Mouse (Mus musculus) megakaryocyte, embryonic 14.5 days (primary cell): ENCODE results near the gene Serpina1f. TPM values are rescaled to one million over a fixed set of nuclear protein-coding genes. Genes with fewer than 3 reads are reported as not detected.
"Not testable (repeated sequence)": the region's sequence is repeated elsewhere in the genome, so short reads cannot be mapped to it uniquely, and the experiment has no call there.

ENCODE experiments used
- H3K27me3 ChIP-seq: replicated peaks from 2 replicates; pipeline ENCODE3; 2012; ENCODE audit warnings: inconsistent platforms
- H3K36me3 ChIP-seq: replicated peaks from 2 replicates; pipeline ENCODE3; 2012; ENCODE audit warnings: low read length, inconsistent platforms, mixed read lengths
- H3K4me1 ChIP-seq: 2 replicates; pipeline ENCODE4 v1.6.1; 2012; ENCODE audit warnings: inconsistent platforms
- H3K4me3 ChIP-seq: replicated peaks from 2 replicates; pipeline ENCODE3; 2012; ENCODE audit warnings: moderate library complexity, mild to moderate bottlenecking, inconsistent platforms
- H3K9me3 ChIP-seq: 2 replicates; pipeline ENCODE4 v1.6.1; 2012; ENCODE audit warnings: inconsistent platforms
- FLI1 ChIP-seq: IDR thresholded peaks from 2 replicates; pipeline ENCODE4 v1.6.1; 2012; ENCODE audit warnings: low read length, inconsistent platforms, mixed read lengths
- GATA1 ChIP-seq: IDR thresholded peaks from 3 replicates; pipeline ENCODE4 v1.6.1; 2012; ENCODE audit warnings: mixed read lengths, low read length, inconsistent platforms, borderline replicate concordance
- polyA plus RNA-seq: library from polyadenylated mRNA; stranded (reverse); fragments of >175 nt; gene quantifications from 2 replicates; pipeline ENCODE4 v1.2.3, GENCODE M21; 2012; ENCODE audit warnings: low replicate concordance; ENCODE audit not compliant: insufficient read depth

Gene Serpina1f
- not detected in 2 replicates for polyA plus RNA-seq

DNA sequence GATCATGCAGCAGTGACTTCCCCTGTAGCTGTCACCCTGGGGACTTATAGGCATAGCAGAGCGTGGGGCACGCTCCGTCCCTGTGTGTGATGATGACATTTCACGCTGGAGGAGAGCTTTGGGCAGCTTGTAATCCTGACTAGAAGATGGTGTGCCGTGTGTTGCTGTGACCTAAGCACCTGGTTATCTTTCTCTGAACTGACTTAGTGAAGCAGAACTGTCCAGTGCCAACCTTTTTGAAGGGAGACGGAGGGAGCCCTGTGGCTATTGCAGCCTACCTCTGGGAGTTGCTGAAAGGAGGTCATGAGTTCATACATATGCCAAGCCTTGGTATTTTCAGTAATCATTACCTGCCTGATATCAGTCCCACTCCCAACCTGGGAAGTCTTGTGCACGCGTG is at the start of gene Serpina1f:
Gene Serpina1f, minus strand, starts transcription at position 101 of the 400 bp plus-strand sequence.
- no peaks in the 10 kb centered on the region for H3K36me3 ChIP-seq
- H3K4me1 ChIP-seq: no peaks in the 10 kb centered on the region
- TF ChIP-seq FLI1 (no peak), GATA1 (no peak)
- no peaks in the 10 kb centered on the region for H3K27me3 ChIP-seq
- H3K4me3 ChIP-seq: no peak within 1 kb of the TSS
- H3K9me3 ChIP-seq: peaks cover 8% of the 10 kb centered on the region; the same call in 1 of the 2 replicates

DNA sequence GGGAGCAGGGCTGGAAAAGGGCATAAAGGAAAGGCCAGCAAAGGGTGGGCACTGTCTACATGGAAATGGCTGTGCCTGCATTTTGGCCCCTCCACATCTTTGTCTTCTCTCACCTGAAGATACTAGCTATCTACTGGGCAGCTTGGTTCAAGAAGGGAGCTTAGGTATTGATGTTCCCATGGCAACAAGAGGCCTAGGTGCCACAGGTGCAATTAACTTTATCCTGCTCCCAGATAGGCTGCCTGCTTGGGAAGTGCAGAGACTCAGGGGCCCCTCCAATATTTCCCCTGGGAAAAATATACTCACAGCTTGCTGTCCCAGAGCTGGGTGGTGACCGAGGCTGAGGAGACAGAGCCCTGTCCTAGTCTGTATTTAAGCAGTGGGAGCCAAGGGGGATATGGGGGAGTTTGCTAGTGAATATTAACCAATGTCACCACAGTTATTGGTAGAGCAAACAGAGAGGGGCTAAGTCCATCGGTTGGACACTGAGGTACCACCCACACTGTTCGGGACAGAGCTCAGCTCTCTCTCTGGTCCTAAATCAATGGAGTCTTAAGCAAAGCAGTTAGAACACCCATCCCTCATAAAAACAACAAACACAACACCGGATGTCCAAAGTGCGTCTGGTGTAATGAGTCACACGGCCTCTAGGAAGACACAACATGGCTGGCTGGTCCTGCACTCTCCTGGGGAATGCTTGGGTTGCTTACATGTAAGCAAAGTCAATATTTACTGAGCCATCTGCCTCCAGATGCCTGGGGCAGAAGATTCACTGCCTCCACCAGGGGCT is 42.7 kb upstream of the Serpina1f start:
- not testable (repeated sequence) for H3K4me3 ChIP-seq, H3K36me3 ChIP-seq, H3K9me3 ChIP-seq, H3K27me3 ChIP-seq, H3K4me1 ChIP-seq

DNA sequence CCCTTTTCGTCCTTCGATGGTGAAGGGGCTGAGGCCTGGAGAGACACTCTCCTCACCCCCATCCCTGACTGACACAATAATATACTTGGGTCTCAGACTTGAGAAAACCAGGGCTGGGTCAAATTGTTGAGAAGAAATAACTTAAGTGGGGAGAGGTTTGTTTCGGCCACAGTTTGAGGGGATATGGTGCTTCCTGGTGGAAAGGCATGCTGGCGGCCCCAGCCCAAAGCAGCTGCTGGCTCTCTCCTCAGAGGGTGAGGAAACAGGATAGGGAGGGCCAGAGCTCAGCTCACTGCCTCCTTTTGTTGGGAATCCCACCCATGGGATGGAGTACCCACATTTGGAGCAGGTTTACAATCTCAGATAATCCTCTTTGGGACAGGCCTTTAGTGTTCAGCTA is 40.2 kb upstream of the Serpina1f start:
- not testable (repeated sequence) for H3K9me3 ChIP-seq, H3K4me3 ChIP-seq, H3K27me3 ChIP-seq, H3K36me3 ChIP-seq, H3K4me1 ChIP-seq

DNA sequence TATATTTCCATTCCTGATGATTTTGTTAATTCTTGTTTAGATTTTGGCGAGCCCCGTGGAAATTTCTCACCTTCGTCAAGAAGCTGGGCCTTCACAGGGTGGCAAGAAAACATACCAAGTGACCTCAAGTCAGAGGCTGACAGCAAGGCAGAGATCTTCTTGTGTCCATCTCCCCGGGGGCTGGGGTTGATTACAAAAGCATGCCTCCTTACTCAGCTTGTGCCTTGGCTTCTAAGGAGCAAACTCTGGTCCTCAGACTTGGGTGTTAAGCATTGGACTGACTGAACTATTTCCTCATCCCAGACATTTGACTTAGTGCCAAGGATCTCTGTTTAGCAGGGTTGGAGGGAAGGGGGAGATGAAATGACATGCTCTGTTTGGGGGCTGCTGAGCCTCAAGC is 39.8 kb upstream of the Serpina1f start:
- H3K9me3 ChIP-seq, H3K36me3 ChIP-seq, H3K27me3 ChIP-seq, H3K4me3 ChIP-seq, H3K4me1 ChIP-seq: not testable (repeated sequence)

DNA sequence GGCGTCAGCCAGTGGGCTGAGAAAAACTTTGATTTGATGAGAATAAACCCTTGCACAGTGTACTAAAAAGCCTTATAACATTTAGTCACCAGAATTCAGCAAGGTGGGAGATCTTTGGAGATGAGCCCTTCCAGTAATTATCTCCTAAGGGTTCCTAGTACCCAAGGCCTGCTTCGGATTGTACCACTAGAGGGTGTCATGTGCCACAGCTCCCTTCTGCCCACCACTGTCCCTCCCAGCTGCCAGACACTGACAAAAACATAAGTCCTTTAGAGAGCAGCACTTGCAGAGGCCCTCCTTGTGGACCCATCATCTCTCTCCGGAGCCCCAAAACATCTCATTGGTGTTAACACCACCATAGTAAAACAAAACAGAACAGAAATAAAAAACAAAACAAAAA is 16.2 kb upstream of the Serpina1f start:
- Histone ChIP-seq H3K4me3 (no peak overlapping the region), H3K9me3 (peaks cover 22% of the 10 kb centered on the region; the same call in 1 of the 2 replicates), H3K36me3 (no peaks in the 10 kb centered on the region), H3K4me1 (no peaks in the 10 kb centered on the region), H3K27me3 (no peaks in the 10 kb centered on the region)
- TF ChIP-seq GATA1 (no peak), FLI1 (no peak)

DNA sequence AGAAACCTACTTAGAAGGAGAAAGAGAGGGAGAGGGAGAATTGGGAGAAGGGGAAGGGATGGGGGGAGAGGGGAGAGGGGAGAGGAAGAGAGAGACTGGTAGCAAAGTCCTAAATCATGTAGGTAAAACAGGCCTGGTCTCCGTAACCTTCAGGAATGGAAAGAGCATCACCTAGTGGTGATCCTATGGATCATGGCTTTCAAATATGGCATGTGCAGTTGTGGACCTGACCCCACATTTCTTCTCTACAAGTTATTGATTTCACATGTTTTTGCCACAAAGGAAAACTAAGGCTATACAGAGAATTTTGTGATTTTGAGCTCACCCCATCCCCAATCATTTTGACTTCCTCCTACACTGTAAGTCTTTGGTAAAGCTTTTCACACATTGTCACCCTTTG is 15.1 kb upstream of the Serpina1f start:
- TF ChIP-seq GATA1 (no peak), FLI1 (no peak)
- H3K9me3 ChIP-seq: peaks cover 20% of the 10 kb centered on the region; the same call in 1 of the 2 replicates
- no peaks in the 10 kb centered on the region for H3K27me3 ChIP-seq

DNA sequence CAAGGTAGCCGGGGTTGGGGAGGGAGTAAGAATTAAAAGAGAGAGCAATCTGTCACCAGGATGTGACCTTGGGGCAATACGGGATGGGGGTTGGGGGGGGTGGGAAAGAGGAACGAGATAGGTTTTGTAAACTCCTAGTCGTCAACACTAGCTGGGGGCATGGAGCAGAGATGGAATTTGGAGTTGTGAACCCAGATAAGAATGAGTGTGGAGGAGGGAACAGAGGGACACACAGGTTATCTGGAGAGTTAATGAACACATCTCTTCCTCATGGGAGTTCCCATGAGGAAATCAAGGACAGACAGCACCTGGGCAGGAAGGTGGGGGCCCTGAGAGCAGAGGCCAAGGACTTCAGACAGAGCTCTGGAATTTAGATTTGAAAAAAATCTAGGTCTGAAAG is 10.8 kb upstream of the Serpina1f start:
- Histone ChIP-seq H3K9me3 (peaks cover 30% of the 10 kb centered on the region), H3K4me1 (no peaks in the 10 kb centered on the region), H3K36me3 (no peaks in the 10 kb centered on the region), H3K4me3 (no peak overlapping the region), H3K27me3 (no peaks in the 10 kb centered on the region)
- TF ChIP-seq FLI1 (no peak), GATA1 (no peak)

More for the DNA sequence above, 15.1 kb upstream of the Serpina1f start:
- H3K4me3 ChIP-seq: no peak overlapping the region
- H3K36me3 ChIP-seq: no peaks in the 10 kb centered on the region
- no peaks in the 10 kb centered on the region for H3K4me1 ChIP-seq

DNA sequence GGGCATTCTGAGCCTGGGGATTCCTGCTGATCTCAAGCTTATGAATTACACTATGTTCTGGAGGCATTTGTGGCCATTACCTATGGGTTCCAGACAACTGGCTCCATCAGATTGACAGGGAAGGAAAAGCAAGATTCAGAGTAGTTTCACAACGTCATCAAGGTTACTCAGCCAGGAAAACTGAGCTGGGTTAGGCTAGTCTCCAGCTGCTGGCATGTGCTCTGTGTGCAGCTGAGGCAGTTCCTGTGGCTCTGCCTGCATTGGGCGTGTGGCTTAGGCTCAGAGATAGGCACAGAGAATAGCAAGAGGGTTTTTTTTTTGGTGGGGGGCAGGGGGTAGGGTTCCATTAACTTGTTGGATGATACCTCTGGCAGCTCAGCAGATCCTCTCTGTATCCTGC is 10.2 kb upstream of the Serpina1f start:
- H3K9me3 ChIP-seq: peaks cover 31% of the 10 kb centered on the region
- no peaks in the 10 kb centered on the region for H3K4me1 ChIP-seq
- H3K4me3 ChIP-seq: no peak overlapping the region
- no peaks in the 10 kb centered on the region for H3K36me3 ChIP-seq
- no peaks in the 10 kb centered on the region for H3K27me3 ChIP-seq
- TF ChIP-seq GATA1: no peak
- no peak for TF ChIP-seq FLI1

DNA sequence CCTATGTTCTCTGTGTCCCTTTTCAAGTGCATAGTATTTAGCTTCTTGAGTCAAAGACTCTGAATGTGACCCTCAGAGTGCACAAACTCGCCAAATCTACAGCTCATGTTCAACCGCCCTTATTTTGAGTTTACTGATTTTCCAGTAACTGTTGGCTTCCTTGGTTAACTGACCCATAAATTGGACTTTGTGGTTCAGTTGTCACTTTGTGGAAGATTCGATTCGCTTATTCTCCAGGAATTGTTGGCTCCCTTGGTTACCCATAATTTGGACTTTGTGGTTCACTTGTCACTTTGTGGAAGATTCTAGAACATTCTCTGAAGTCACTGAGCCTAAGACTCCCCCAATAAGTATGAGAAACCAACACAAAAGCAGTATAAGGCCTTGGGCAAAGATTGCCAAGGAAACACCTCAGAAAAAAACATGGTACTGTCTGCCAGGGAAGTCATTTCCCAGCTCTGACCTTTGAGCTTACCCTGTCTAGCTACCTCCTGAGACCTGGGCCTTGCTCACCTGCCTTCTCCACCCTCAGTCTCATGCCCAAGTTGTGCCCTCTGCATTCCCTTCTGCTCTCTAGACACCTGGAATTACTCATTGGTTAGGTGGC is 4.9 kb upstream of the Serpina1f start:
- H3K9me3 ChIP-seq: peaks cover 15% of the 10 kb centered on the region
- no peak overlapping the region for H3K4me3 ChIP-seq
- no peaks in the 10 kb centered on the region for H3K4me1 ChIP-seq
- no peak for TF ChIP-seq GATA1
- TF ChIP-seq FLI1: no peak
- H3K36me3 ChIP-seq: no peaks in the 10 kb centered on the region
- no peaks in the 10 kb centered on the region for H3K27me3 ChIP-seq

DNA sequence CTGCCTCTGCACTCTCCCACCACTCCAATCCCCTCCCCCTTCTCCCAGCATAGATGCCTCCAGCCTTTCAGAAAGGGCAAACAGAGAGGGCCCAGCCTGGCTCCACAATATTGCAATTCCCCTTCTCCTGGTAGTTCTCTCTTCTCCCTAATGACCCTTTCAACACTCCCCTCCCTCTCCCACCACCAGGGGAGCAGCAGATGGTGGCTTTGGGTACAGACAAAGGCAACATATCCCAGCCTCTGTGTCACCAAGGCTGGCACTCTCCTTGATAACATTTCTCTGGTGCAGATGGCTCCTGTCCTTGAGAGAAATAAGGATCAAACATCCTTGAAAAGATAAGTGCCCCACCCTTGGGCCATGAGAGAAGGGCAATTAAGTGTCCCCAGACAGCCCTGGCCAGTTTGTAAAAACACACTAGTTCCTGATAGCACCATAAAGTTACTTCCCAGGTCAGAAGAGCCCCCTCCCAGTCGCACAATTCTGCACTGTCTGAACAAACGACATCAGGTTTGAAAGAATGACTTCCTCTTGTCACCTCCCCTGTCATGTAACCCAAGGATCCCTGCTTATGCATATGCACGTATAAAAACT is 7.0 kb downstream of the Serpina1f start:
- H3K4me3 ChIP-seq: no peak overlapping the region
- no peaks in the 10 kb centered on the region for H3K4me1 ChIP-seq
- H3K9me3 ChIP-seq: peaks cover 15% of the 10 kb centered on the region; the same call in 1 of the 2 replicates
- TF ChIP-seq GATA1 (no peak), FLI1 (no peak)
- H3K36me3 ChIP-seq: no peaks in the 10 kb centered on the region
- no peaks in the 10 kb centered on the region for H3K27me3 ChIP-seq
